Mouse (Mus musculus): ENCODE data around the gene Mettl26.

- TF ChIP-seq POLR2A (IDR thresholded peaks at IDR 0.05; ENCODE audit: borderline replicate concordance, extremely low read depth, low read depth, low read length): no peak
- no peak for TF ChIP-seq CTCF (IDR thresholded peaks at IDR 0.05; ENCODE audit: insufficient read depth, low read length)
Measured at GRCm38 (mm10) chr17:25887467-25887866, 12.6 kb downstream of the Mettl26 start.

Measured in lung, adult 2 months (tissue).